Mouse (Mus musculus) spleen, embryonic (tissue): ENCODE results near the gene Il15ra.
"Not testable (repeated sequence)": the region's sequence is repeated elsewhere in the genome, so short reads cannot be mapped to it uniquely, and the experiment has no call there.

Source experiments
- CTCF ChIA-PET: fragments of 350-600 bp; sonication (Branson Sonifier 250); formaldehyde crosslinking; loops from one replicate; lab custom pipeline; 2022; lab: Charles Lee

Il15ra gene

GRCm38 (mm10) chr2:11706746-11707065, 1.6 kb downstream of the Il15ra start:
- CTCF ChIA-PET = no interaction called here

- CTCF ChIA-PET = interaction anchor here (0.8 kb wide), 1 partner anchor 104 kb away, joined by 3 read pairs; no protein-coding TSS in a partner anchor
These were observed 3.4 kb downstream of the Il15ra start for GRCm38 (mm10) chr2:11708538-11708937.

GRCm38 (mm10) chr2:11710101-11710500, 5.0 kb downstream of the Il15ra start:
- CTCF ChIA-PET = not testable (repeated sequence)

- CTCF ChIA-PET = interaction anchor here (0.6 to 0.7 kb wide), 2 partner anchors 75 to 84 kb away, joined by 14 to 17 read pairs; no protein-coding TSS in a partner anchor
These were observed 7.4 kb downstream of the Il15ra start for GRCm38 (mm10) chr2:11712483-11712990.

GRCm38 (mm10) chr2:11713021-11713420, 7.9 kb downstream of the Il15ra start:
- CTCF ChIA-PET = interaction anchor here (0.6 kb wide), 1 partner anchor 75 kb away, joined by 17 read pairs; no protein-coding TSS in a partner anchor

GRCm38 (mm10) chr2:11714535-11714934, 9.4 kb downstream of the Il15ra start:
- CTCF ChIA-PET = interaction anchor here (1.5 kb wide), 1 partner anchor 111 kb away, joined by 5 read pairs; the partner anchor contains the start of gene Rbm17

- CTCF ChIA-PET = no interaction called here
These were observed 13.5 kb downstream of the Il15ra start for GRCm38 (mm10) chr2:11718573-11718972.

GRCm38 (mm10) chr2:11722564-11722963, 17.5 kb downstream of the Il15ra start:
- CTCF ChIA-PET = no interaction called here

GRCm38 (mm10) chr2:11727574-11727973, 22.5 kb downstream of the Il15ra start:
- CTCF ChIA-PET = no interaction called here

- CTCF ChIA-PET = no interaction called here
These were observed 24.0 kb downstream of the Il15ra start for GRCm38 (mm10) chr2:11729091-11729490.

GRCm38 (mm10) chr2:11732978-11733377, 27.9 kb downstream of the Il15ra start:
- CTCF ChIA-PET = no interaction called here

GRCm38 (mm10) chr2:11735853-11736252, 30.8 kb downstream of the Il15ra start:
- CTCF ChIA-PET = no interaction called here

- CTCF ChIA-PET = no interaction called here
These were observed 33.7 kb downstream of the Il15ra start for GRCm38 (mm10) chr2:11738794-11739193.

GRCm38 (mm10) chr2:11739516-11740051, 34.5 kb downstream of the Il15ra start:
- CTCF ChIA-PET = interaction anchor here (0.6 kb wide), 1 partner anchor 102 kb away, joined by 4 read pairs; no protein-coding TSS in a partner anchor

- CTCF ChIA-PET = no interaction called here
These were observed 57.5 kb downstream of the Il15ra start for GRCm38 (mm10) chr2:11762541-11762940.

- CTCF ChIA-PET = interaction anchor here (0.7 kb wide), 1 partner anchor 466 kb away, joined by 3 read pairs; no protein-coding TSS in a partner anchor
These were observed 60.6 kb downstream of the Il15ra start for GRCm38 (mm10) chr2:11765694-11766093.

GRCm38 (mm10) chr2:11766485-11767160, 61.5 kb downstream of the Il15ra start:
- CTCF ChIA-PET = no interaction called here

GRCm38 (mm10) chr2:11767161-11767545, 62.1 kb downstream of the Il15ra start:
- CTCF ChIA-PET = no interaction called here

- CTCF ChIA-PET = no interaction called here
These were observed 66.6 kb downstream of the Il15ra start for GRCm38 (mm10) chr2:11771701-11772100.

GRCm38 (mm10) chr2:11772401-11772800, 67.3 kb downstream of the Il15ra start:
- CTCF ChIA-PET = no interaction called here

GRCm38 (mm10) chr2:11774426-11774825, 69.3 kb downstream of the Il15ra start:
- CTCF ChIA-PET = interaction anchor here (0.7 kb wide), 1 partner anchor 72 kb away, joined by 3 read pairs; no protein-coding TSS in a partner anchor

GRCm38 (mm10) chr2:11775121-11775520, 70.0 kb downstream of the Il15ra start:
- CTCF ChIA-PET = interaction anchor here (0.6 to 0.7 kb wide), 2 partner anchors 102 to 1902 kb away, joined by 3 read pairs; no protein-coding TSS in a partner anchor

- CTCF ChIA-PET = no interaction called here
These were observed 71.3 kb downstream of the Il15ra start for GRCm38 (mm10) chr2:11776415-11776814.
